Mouse (Mus musculus): ENCODE results near the gene Ddx43. TPM values are rescaled to one million over a fixed set of nuclear protein-coding genes. Genes with fewer than 3 reads are reported as not detected.
"Not testable (repeated sequence)": the region's sequence is repeated elsewhere in the genome, so short reads cannot be mapped to it uniquely, and the experiment has no call there.

The Ddx43 gene
- polyA plus RNA-seq, 1 experiment = 4.0 TPM

DNA sequence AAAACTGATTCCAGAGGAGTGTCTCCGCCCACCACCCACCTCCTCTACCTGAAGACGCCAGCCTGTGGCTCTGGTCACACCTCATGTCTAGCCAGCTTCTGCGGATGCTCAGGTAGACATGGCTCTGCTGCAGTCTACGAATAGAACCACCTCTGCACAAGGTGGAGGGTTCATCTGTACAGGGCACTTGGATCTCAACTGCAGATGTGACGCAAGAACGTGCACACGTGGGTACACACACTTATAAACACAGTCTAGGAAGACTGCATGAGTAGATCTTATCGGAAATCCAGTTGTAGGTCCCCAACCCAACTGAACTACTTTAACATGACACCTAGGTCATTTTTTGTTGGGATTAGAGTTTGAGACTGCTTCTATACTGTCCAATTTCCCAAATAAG is 40.0 kb upstream of the Ddx43 start, which contains the start of gene Gsta2:
Gene Gsta2 (minus strand): TSS at position 178 of the 400 bp plus-strand sequence.
- Histone ChIP-seq H3K27ac (ENCODE audit: control insufficient read depth, insufficient read depth, low read depth, low read length) (no peak within 1 kb of the TSS), H3K36me3 (ENCODE audit: control insufficient read depth, insufficient read depth, low read length) (no peaks in the 10 kb centered on the region), H3K4me3 (ENCODE audit: control insufficient read depth, low read depth, low read length) (no peak within 1 kb of the TSS), H3K27me3 (ENCODE audit: control insufficient read depth, insufficient read depth, low read length) (no peaks in the 10 kb centered on the region), H3K4me1 (ENCODE audit: control insufficient read depth, insufficient read depth, low read length) (no peaks in the 10 kb centered on the region)
- TF ChIP-seq CTCF (IDR thresholded peaks at IDR 0.05; ENCODE audit: control insufficient read depth, insufficient read depth, insufficient replicate concordance, low read depth, low read length) = no peak
- TF ChIP-seq POLR2A (IDR thresholded peaks at IDR 0.05; ENCODE audit: control insufficient read depth, low read depth, low read length) = no peak

DNA sequence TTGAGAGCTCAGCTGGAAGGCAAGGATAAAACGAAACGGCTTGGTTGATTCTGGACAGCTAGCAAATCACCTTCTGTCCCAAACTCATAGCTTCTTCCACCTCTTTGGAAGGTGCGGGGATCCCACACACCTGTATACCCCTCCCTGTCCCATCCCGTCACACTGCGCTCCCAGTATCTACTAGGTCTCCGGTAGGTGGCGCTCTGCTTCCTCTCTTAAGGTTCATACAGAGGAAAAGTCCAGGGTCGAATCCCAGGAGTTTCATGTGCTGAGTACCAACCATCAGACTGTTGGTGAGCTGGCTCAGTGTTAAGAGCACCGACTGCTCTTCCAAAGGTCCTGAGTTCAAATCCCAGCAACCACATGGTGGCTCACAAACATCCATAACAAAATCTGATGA is 37.5 kb upstream of the Ddx43 start:
- no peaks in the 10 kb centered on the region for H3K27me3 ChIP-seq (ENCODE audit: control insufficient read depth, insufficient read depth, low read length)
- H3K4me3 ChIP-seq (ENCODE audit: control insufficient read depth, low read depth, low read length) = no peak overlapping the region
- H3K4me1 ChIP-seq (ENCODE audit: control insufficient read depth, insufficient read depth, low read length) = no peaks in the 10 kb centered on the region
- H3K27ac ChIP-seq (ENCODE audit: control insufficient read depth, insufficient read depth, low read depth, low read length) = no peak overlapping the region
- no peaks in the 10 kb centered on the region for H3K36me3 ChIP-seq (ENCODE audit: control insufficient read depth, insufficient read depth, low read length)
- TF ChIP-seq CTCF (IDR thresholded peaks at IDR 0.05; ENCODE audit: control insufficient read depth, insufficient read depth, insufficient replicate concordance, low read depth, low read length) (peak; percentile 74; the same call in 1 of the 2 replicates), POLR2A (IDR thresholded peaks at IDR 0.05; ENCODE audit: control insufficient read depth, low read depth, low read length) (no peak)

DNA sequence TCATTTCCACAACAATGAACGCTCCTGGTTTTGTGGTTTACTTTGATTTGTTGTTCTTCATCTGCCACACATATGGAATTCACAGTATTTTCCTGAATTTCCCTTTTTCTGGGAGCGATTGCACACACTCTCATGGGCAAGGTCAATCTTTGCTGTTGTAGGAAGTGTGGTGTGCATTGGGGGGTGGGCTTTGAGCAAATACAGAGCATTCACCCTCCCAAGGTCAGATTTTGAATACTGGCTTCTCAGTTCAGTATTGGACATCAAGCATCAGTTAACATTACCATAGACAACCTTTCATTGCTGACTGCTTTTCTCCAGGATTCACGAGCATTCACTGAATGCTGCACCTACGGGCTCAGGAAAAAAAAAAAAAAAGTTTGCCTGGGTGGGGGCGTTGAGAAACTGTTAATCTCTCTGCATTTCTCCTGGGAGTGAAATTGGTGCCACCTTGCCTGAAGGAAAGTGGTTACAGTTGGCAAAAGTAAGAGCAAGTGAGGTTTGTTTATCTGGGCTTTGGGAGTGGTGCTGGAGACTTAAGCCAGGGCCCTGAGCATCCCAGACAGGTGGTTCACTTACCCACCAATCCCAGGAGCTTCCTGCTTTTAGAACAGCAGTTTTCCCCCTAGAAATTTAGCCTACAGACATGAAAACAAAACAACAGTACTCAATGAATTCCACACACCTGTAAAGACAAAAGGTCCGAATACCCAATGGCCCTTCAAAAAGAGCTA is 35.7 kb upstream of the Ddx43 start:
- no peak overlapping the region for H3K27ac ChIP-seq (ENCODE audit: control insufficient read depth, insufficient read depth, low read depth, low read length)
- no peaks in the 10 kb centered on the region for H3K4me1 ChIP-seq (ENCODE audit: control insufficient read depth, insufficient read depth, low read length)
- TF ChIP-seq POLR2A (IDR thresholded peaks at IDR 0.05; ENCODE audit: control insufficient read depth, low read depth, low read length) (no peak), CTCF (IDR thresholded peaks at IDR 0.05; ENCODE audit: control insufficient read depth, insufficient read depth, insufficient replicate concordance, low read depth, low read length) (no peak)
- no peaks in the 10 kb centered on the region for H3K27me3 ChIP-seq (ENCODE audit: control insufficient read depth, insufficient read depth, low read length)
- no peaks in the 10 kb centered on the region for H3K36me3 ChIP-seq (ENCODE audit: control insufficient read depth, insufficient read depth, low read length)
- H3K4me3 ChIP-seq (ENCODE audit: control insufficient read depth, low read depth, low read length) = no peak overlapping the region

DNA sequence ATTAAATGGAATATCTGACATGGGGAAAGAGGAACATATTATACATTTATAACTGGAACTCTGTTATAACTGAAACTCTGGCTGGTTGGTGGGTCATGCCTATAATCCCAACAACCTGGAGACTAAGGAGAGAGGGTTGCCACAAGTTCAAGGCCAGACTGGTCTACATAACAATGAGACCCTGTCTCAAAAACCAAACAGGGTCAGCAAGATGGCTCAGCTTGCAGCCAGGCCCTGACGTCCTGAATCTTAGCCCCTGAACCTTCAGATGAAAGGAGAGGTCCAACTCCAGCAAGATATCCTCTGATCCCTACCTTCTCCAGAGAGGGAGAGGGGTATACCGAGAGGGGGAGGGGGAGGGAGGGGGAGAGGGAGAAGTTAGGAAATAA is 35.1 kb upstream of the Ddx43 start:
- Histone ChIP-seq H3K36me3 (ENCODE audit: control insufficient read depth, insufficient read depth, low read length) (no peaks in the 10 kb centered on the region), H3K4me1 (ENCODE audit: control insufficient read depth, insufficient read depth, low read length) (no peaks in the 10 kb centered on the region), H3K27me3 (ENCODE audit: control insufficient read depth, insufficient read depth, low read length) (no peaks in the 10 kb centered on the region), H3K27ac (ENCODE audit: control insufficient read depth, insufficient read depth, low read depth, low read length) (no peak overlapping the region), H3K4me3 (ENCODE audit: control insufficient read depth, low read depth, low read length) (no peak overlapping the region)
- TF ChIP-seq POLR2A (IDR thresholded peaks at IDR 0.05; ENCODE audit: control insufficient read depth, low read depth, low read length) (no peak), CTCF (IDR thresholded peaks at IDR 0.05; ENCODE audit: control insufficient read depth, insufficient read depth, insufficient replicate concordance, low read depth, low read length) (no peak)

DNA sequence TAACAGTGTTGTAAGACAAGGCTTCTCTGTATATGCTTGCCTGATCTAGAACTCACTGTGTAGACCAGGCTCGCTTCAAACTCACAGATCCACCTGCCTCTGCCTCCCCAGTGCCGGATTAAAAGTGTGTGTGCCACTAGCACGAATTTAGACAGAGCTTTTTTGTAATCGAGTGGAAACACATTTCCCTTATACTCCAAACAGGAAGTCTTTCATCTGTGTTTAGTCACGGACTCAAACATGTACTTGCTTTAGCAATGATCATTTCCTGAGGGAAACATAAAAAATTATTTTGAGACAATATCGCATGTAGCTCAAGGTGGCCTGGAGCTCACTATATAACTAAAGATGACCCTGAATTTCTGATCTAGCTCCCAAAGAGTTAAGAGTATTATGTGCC is 32.2 kb upstream of the Ddx43 start:
- no peaks in the 10 kb centered on the region for H3K27me3 ChIP-seq (ENCODE audit: control insufficient read depth, insufficient read depth, low read length)
- peaks cover 3% of the 10 kb centered on the region for H3K4me1 ChIP-seq (ENCODE audit: control insufficient read depth, insufficient read depth, low read length)
- H3K36me3 ChIP-seq (ENCODE audit: control insufficient read depth, insufficient read depth, low read length) = no peaks in the 10 kb centered on the region
- TF ChIP-seq POLR2A (IDR thresholded peaks at IDR 0.05; ENCODE audit: control insufficient read depth, low read depth, low read length) (no peak), CTCF (IDR thresholded peaks at IDR 0.05; ENCODE audit: control insufficient read depth, insufficient read depth, insufficient replicate concordance, low read depth, low read length) (no peak)
- no peak overlapping the region for H3K4me3 ChIP-seq (ENCODE audit: control insufficient read depth, low read depth, low read length)
- H3K27ac ChIP-seq (ENCODE audit: control insufficient read depth, insufficient read depth, low read depth, low read length) = no peak overlapping the region

DNA sequence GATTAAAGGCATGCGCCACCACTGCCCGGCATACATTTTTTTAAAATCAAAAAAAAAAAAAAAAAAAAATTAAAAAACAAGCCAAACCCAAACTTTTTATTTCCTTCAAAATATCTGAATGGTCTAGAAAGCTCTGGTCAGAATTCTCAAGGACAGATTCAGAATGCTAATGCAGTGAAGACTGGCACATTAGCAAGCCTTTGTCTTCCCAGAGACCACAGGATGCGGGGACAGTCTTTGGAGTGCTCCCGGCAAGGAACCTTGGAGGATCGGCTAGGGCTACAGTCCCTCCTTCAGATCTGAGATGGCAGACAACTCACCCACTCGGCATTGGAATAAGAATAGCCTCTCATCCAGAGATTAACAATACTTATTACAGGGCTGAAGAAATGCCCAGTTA is 30.9 kb upstream of the Ddx43 start:
- Histone ChIP-seq H3K36me3 (ENCODE audit: control insufficient read depth, insufficient read depth, low read length) (no peaks in the 10 kb centered on the region), H3K27me3 (ENCODE audit: control insufficient read depth, insufficient read depth, low read length) (no peaks in the 10 kb centered on the region), H3K4me1 (ENCODE audit: control insufficient read depth, insufficient read depth, low read length) (peaks cover 3% of the 10 kb centered on the region), H3K27ac (ENCODE audit: control insufficient read depth, insufficient read depth, low read depth, low read length) (no peak overlapping the region), H3K4me3 (ENCODE audit: control insufficient read depth, low read depth, low read length) (no peak overlapping the region)
- TF ChIP-seq POLR2A (IDR thresholded peaks at IDR 0.05; ENCODE audit: control insufficient read depth, low read depth, low read length) = no peak
- no peak for TF ChIP-seq CTCF (IDR thresholded peaks at IDR 0.05; ENCODE audit: control insufficient read depth, insufficient read depth, insufficient replicate concordance, low read depth, low read length)

DNA sequence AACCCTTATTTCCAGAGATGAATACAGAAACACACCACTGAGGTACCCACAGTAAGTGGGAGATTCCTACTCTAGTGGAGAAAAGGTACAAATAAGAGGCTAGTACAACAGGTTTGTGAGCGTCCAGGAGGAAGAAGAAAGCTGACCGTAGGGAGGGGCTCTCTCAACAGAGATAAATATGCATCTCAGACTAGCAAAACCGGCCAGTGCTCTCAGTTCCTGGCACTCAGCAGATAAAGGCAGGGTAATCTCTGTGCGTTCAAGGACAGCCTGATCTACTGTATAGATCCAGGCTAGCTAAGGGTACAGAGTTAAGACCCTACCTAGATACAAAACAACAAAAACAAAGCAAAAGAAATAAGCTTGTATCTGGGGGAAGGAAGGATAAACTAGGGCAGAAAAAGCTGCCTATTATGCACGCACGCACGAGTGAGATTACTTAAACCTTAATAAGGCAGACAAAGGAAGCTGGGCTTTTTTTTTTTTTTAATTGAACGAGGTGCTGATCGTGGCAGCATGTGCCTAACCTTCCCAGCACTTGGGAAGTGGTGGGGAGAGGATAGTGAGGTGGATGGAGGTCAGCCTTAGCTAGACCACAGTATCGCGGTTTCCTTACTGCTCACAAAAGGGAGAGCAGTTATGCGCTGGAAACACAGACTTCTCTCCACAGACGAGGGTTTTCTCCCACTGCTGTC is 29.6 kb upstream of the Ddx43 start:
- Histone ChIP-seq H3K36me3 (ENCODE audit: control insufficient read depth, insufficient read depth, low read length) (no peaks in the 10 kb centered on the region), H3K27me3 (ENCODE audit: control insufficient read depth, insufficient read depth, low read length) (no peaks in the 10 kb centered on the region), H3K4me3 (ENCODE audit: control insufficient read depth, low read depth, low read length) (no peak overlapping the region), H3K4me1 (ENCODE audit: control insufficient read depth, insufficient read depth, low read length) (peaks cover 3% of the 10 kb centered on the region), H3K27ac (ENCODE audit: control insufficient read depth, insufficient read depth, low read depth, low read length) (no peak overlapping the region)
- no peak for TF ChIP-seq POLR2A (IDR thresholded peaks at IDR 0.05; ENCODE audit: control insufficient read depth, low read depth, low read length)
- no peak for TF ChIP-seq CTCF (IDR thresholded peaks at IDR 0.05; ENCODE audit: control insufficient read depth, insufficient read depth, insufficient replicate concordance, low read depth, low read length)

DNA sequence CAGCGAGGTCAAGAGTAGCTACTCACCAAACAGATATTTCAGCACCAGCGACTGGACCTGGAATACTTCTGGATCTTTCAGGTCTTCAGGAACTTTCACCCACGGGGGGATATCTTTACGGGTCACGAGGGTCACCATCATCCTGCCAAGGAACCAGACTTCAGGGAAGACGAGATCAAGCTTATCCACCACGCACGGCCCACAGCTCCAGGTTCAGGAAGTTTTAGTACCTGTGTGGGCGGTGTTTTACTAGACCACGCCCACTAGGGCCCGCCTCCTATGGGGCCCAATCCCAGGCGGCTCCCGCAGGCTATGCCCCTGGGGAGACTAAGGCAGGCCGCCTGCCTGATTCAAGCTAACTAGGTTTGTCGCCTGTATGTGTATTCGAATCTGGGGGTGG is 27.6 kb upstream of the Ddx43 start, which contains the start of gene Dppa5a:
Gene Dppa5a (minus strand): TSS at position 219 of the 400 bp plus-strand sequence.
- not testable (repeated sequence) for H3K4me1 ChIP-seq (ENCODE audit: control insufficient read depth, insufficient read depth, low read length); H3K36me3 ChIP-seq (ENCODE audit: control insufficient read depth, insufficient read depth, low read length); H3K27ac ChIP-seq (ENCODE audit: control insufficient read depth, insufficient read depth, low read depth, low read length); H3K27me3 ChIP-seq (ENCODE audit: control insufficient read depth, insufficient read depth, low read length)
- H3K4me3 ChIP-seq (ENCODE audit: control insufficient read depth, low read depth, low read length) = peak within 1 kb of the TSS; percentile 50

Data from testis, adult 2 months (tissue).